Mouse (Mus musculus): ENCODE results near the gene Slc5a12.
A peak's percentile ranks its signal among the peaks of the same experiment; 100 is the strongest.

The Slc5a12 gene

DNA sequence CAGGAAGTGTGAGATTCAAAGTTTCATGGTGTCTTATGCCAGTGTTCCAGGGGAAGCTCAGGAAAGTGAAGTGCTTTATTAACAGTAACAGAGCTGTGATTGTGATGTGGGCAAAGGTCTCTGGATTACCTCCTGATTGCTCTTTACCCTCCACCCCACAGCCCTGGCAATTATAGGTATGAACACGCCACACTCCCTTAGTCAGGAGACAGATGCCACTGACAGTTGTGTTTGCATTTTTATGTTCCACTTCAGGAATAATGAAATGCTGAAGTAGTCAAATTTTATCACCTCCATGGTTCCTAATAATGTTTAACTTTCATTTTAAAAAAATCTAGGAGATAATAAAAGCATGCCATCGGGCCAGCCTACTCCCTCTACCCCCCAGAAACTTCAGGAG, at the start of gene Slc5a12:
Gene Slc5a12 (plus strand): TSS at position 367 of the 400 bp plus-strand sequence.
- no peak for DNase-seq (ENCODE audit: low spot score)

GRCm38 (mm10) chr2:110556098-110556497, 41.0 kb upstream of the Slc5a12 start:
- DNase-seq (ENCODE audit: low spot score), result no peak

GRCm38 (mm10) chr2:110562621-110563020, 34.5 kb upstream of the Slc5a12 start:
- DNase-seq (ENCODE audit: low spot score), result no peak

DNA sequence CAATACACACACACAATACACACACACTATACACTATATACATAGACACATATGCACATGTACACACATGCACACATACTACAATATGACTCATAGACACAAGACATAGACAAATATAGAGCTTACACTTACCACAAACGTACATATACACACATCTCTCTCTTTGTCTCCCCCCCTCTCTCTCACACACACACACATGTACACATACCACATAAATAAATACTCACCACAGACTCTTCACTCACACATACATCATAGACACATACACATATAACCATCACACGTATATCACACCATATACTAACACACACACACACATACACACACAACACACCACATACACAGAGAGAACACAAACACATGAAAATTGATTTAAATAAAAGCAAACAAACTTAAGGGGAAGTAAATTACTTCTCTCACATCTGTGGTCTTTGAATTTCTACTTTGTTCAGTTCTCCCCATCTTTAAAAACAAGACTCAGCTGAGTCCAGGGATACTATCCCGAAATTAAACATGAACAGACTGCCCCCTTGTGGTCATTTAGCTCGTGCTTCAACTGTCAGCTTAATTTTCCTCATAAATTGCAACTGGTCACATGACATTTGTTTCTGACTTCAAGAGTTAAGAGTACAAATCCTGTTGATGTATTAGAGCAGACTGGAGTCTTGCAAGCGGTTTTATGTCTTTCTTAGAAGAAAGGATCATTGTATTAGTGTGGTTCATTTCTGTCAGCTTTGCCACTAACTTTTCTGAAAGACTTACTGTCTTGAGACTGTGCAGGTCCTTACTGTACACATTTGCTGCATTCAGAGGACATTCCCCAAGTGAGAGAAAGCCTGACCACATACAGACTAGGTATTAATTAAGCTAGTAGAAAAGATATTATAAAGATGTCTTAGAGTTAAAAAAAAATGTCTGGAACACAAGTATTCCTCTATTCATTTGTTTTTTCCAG, 32.1 kb upstream of the Slc5a12 start:
- DNase-seq (ENCODE audit: low spot score), result peak; percentile 85

GRCm38 (mm10) chr2:110586692-110587091, 10.4 kb upstream of the Slc5a12 start:
- no peak for DNase-seq (ENCODE audit: low spot score)

- no peak for DNase-seq (ENCODE audit: low spot score)
Observed at GRCm38 (mm10) chr2:110590007-110590406, 7.1 kb upstream of the Slc5a12 start.

GRCm38 (mm10) chr2:110592276-110592675, 4.8 kb upstream of the Slc5a12 start:
- no peak for DNase-seq (ENCODE audit: low spot score)

GRCm38 (mm10) chr2:110644358-110644757, 47.3 kb downstream of the Slc5a12 start:
- no peak for DNase-seq (ENCODE audit: low spot score)

GRCm38 (mm10) chr2:110644846-110645245, 47.7 kb downstream of the Slc5a12 start:
- DNase-seq (ENCODE audit: low spot score), result peak; percentile 63

DNA sequence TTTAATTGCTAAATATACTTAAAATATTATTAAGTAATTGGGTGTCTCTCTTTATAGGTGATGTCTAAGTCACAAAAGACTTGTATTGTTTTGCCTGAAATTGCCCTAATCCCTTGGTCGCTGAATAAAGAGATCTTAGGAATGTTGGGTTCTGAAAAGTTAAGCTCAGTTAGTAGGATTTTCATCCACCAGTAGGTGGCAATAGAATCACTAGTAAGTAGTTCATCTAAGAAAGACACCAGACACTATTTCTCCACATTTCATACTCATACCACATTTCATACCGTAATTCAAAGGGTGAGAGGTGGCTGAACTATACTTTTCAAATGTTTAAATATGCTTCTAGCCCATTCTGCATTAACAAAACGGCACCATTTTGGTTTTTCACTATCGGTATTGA, 66.2 kb downstream of the Slc5a12 start:
- peak; percentile 63 for DNase-seq (ENCODE audit: low spot score)

- no peak for DNase-seq (ENCODE audit: low spot score)
Observed at GRCm38 (mm10) chr2:110671071-110671624, 74.0 kb downstream of the Slc5a12 start.
